Mouse (Mus musculus): ENCODE results near the gene Gtse1. TPM values are rescaled to one million over a fixed set of nuclear protein-coding genes. Genes with fewer than 3 reads are reported as not detected.
A peak's percentile ranks its signal among the peaks of the same experiment; 100 is the strongest.
"Not testable (repeated sequence)": the region's sequence is repeated elsewhere in the genome, so short reads cannot be mapped to it uniquely, and the experiment has no call there.

Gene Gtse1
- total RNA-seq, 2 experiments from 2014 or later = 1.4 to 1.7 TPM

DNA sequence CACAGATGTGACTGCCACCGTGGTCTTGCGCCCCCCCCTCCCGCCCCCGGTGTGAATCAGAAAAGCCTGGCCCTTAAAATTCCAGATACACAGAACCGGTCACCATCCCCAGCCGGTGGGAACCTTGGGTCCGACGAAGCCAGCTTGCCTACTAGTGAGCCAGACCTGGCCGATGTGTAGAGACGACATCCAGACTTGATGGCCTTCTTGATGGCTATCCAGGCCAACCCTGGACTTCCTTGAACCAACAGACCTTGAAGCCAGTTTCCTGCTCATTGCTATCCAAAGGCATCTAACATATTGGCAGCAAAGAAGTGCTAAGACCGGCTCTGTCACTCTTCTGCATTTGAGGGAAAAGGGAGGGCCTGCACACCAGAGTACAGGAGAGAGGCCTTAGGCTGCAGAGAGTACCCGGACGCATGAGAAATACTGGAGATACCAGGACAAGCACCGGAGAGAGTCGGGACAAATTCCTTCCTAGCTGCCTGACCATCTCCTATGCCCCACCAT lies 510 bp upstream of the Gtse1 start:
- intact Hi-C loops (cut with DNase I) = no loop called here
- peak in 1 of 2 experiments; percentile 13 for DNase-seq (ENCODE audit: extremely low spot score in 1 of 2, low spot score in 2 of 2)

DNA sequence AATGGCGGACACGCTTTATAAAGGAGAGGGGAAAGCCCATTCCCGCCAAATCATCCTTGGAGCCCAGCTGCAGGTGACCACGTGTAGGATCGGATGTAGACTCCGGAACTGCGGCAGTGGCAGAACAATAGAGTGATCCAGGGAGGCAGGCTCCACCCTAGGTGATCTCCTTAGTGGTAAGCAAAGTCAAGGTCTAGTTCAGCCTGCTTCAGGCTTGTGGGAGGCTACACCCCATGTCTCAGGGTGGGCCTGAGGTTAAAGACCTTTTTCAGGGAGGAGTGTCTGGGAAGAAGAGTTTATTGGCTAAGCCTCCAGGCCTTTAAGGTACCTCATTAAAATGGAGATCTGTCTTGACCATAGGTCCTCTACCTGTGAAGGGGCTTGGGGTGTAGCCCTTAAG lies 6.4 kb downstream of the Gtse1 start:
- not testable (repeated sequence) for DNase-seq (ENCODE audit: extremely low spot score in 1 of 2, low spot score in 2 of 2)
- intact Hi-C loops (cut with DNase I) = loop anchor here (2.0 kb wide), 1 partner anchor 149 kb away; no protein-coding TSS in a partner anchor

DNA sequence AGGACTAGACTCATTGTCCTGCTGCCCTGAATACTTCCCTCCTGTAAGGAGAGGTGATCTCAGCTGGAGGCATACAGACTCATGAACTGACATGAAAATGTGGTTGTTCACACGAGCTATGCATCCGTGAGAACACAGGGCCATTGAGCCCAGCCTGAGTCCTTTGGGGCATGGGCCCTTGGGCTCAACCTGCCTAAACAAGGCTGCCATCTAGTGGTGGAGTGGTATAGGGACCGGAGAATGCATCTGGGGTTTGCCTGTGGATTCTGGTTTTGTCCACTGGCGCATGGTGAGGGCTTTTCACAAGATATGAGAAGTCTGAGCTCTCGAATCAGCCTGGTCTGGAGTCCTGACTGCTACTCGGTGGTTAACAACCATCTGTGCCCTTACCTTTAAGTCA lies 8.2 kb downstream of the Gtse1 start:
- peak; percentile 64 to 78 for DNase-seq (ENCODE audit: extremely low spot score in 1 of 2, low spot score in 2 of 2)
- intact Hi-C loops (cut with DNase I) = loop anchor here (2.0 kb wide), 1 partner anchor 151 kb away; no protein-coding TSS in a partner anchor

DNA sequence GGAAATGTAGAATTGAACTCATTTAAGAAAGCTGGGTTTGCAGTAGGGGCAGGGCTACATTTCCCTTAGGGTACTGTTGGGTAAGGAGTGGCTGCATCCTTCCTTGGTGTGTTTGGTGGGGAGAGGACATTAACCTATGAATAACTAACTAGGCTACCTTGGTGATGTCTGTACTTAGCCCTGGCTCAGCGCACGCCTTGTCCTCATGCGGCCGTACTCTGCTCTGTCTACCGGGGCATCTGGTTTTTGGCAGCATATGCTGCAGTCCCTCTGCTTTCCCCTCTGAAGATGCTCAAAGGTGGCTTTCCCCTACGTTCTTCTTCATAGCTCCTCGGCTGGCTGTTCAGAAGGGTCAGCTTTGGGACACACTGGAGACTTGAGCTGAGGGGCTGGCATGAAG lies 17.8 kb downstream of the Gtse1 start:
- intact Hi-C loops (cut with DNase I) = loop anchor here (5.0 kb wide), 2 partner anchors 60 to 280 kb away; no protein-coding TSS in a partner anchor
- DNase-seq (ENCODE audit: extremely low spot score in 1 of 2, low spot score in 2 of 2) = no peak

DNA sequence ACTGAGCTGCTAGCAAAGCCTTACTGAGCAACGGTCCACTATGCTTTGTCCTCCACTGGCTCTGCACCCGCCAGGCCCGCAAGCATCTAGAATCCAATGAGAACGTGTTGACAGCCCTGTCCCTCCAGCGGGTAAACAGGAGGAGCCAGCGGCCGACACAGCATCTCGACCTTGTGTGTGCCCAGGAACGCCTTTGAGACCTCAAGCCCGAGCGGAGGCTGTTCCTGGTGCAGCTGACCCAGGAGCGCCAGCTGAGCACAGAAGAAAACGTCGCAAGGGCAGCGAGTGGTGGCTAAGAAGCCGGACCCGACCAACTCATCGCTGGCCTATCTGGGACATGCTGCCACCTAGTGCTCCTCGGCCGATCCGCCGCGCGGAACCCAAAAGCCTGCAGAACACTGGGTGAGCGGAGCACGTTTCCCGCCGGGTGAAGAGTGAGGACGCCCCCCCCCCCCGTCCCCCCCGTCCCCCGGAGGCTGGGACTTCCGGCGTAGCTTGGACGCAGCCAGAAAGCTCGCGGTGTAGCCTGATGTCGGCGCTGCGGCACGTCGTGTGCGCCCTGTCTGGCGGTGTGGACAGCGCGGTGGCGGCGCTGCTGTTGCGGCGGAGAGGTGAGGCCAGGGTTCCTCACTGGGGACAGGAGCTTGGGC lies 19.4 kb downstream of the Gtse1 start, which contains the start of gene Trmu:
Gene Trmu, plus strand, starts transcription at position 465 of the 650 bp plus-strand sequence.
- peak; percentile 92 to 95 for DNase-seq (ENCODE audit: extremely low spot score in 1 of 2, low spot score in 2 of 2)
- intact Hi-C loops (cut with DNase I) = loop anchor here (5.0 kb wide), 2 partner anchors 62 to 282 kb away; no protein-coding TSS in a partner anchor

DNA sequence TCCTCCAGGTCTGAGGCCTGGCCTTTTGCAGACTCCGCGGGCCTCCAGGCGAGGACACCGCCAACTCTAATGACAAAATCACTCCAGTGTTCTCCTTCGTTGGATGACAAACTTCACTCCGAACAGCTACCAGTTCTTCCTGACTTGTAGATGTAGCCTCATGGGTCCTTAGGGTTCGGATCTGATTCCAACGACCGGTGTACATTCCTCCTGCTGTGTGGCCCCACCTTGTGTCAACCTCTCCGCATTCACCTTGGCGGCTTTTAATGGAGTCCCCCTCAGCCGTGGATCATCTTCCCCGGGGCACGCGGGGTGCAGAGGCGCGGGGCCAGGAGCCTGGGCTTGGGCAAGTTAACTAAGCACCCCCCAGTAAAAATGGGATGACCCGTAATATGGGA lies 20.0 kb downstream of the Gtse1 start:
- intact Hi-C loops (cut with DNase I) = loop anchor here (5.0 kb wide), 2 partner anchors 62 to 282 kb away; no protein-coding TSS in a partner anchor
- DNase-seq (ENCODE audit: extremely low spot score in 1 of 2, low spot score in 2 of 2) = no peak

DNA sequence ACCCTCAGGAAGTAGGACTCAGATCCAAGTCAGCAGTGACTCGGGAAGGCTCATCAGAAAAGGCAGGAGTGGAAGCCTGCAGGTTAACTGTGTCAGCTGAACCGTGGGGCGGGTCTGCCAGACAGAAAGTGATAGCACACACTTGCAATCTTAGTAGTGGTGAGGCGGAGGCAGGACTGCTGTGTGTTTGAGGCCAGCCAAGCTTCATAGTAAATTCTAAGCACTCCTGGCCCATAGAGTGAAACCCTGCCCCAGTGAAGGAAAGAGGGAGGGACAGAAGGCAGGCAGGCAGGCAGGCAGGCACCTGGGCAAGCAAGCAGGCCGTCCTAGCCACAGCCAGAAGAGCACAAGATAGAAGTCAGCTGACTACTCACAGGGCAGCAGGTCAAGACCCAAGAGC lies 26.1 kb downstream of the Gtse1 start:
- no peak for DNase-seq (ENCODE audit: extremely low spot score in 1 of 2, low spot score in 2 of 2)
- intact Hi-C loops (cut with DNase I) = no loop called here

DNA sequence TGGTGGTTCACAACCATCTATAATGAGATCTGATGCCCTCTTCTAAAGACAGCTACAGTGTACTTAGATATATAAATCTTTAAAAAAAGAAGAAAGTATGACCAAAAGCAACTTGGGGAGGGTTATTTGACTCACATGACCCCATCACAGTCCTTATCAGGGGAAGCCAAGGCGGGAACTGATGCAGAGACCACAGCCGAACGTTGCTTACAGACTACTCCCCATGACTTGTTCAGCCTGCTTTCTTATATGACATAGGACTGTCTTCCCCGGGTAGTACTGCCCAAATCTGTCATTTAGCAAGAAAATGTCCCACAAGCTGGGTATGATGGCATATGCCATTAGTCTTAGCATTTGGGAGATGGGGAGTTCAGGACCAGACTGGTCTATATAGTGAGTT lies 29.7 kb downstream of the Gtse1 start:
- no peak for DNase-seq (ENCODE audit: extremely low spot score in 1 of 2, low spot score in 2 of 2)

DNA sequence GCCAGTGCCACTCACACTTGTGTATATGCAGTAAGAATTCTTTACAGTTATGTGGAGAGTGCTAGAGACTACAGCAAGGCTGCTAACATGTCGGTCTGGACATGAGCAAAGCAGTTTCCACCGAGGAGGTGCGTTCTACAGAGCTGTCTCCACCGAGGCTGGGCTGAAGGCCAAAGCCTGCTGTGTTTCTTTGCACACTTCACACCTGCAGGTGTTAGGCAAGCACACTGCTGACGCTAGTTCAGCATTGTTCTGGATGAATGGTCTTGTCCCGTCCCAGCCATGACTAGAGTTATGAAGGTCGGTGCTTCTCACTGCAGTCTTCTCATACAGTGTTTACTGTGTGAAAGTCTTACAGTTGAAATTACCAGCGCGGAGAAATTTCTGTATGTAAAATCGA lies 32.4 kb downstream of the Gtse1 start:
- intact Hi-C loops (cut with DNase I) = no loop called here
- DNase-seq (ENCODE audit: extremely low spot score in 1 of 2, low spot score in 2 of 2) = no peak

More for the DNA sequence above, 29.7 kb downstream of the Gtse1 start:
- intact Hi-C loops (cut with DNase I) = no loop called here

DNA sequence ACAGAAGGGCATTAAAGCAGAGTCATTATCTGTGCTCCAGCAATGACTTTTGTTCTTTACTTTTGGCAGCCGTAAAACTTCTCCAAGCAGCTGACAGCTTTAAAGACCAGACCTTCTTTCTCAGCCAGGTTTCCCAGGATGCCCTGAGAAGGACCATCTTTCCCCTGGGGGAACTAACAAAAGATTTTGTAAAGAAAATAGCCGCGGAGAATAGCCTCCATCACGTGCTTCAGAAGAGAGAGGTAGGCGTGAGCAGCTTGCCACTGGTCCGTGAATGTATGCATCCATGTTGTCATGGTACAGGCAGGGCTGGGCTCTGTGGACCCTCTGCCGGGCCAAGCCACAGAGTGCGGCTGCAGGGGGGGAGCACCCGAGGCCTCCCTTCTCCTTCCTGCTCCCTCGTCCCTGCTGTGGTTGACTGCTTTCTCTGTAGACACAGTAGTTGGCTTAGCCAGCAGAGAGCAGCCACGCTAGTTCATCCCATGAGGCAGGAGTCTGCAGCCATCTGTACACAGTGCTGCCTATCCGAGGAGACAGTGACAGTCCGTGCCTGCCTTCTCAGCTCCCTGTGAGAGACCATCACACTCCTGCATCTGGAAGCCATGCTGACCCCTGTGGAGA lies 33.1 kb downstream of the Gtse1 start:
- intact Hi-C loops (cut with DNase I) = no loop called here
- DNase-seq (ENCODE audit: extremely low spot score in 1 of 2, low spot score in 2 of 2) = no peak

DNA sequence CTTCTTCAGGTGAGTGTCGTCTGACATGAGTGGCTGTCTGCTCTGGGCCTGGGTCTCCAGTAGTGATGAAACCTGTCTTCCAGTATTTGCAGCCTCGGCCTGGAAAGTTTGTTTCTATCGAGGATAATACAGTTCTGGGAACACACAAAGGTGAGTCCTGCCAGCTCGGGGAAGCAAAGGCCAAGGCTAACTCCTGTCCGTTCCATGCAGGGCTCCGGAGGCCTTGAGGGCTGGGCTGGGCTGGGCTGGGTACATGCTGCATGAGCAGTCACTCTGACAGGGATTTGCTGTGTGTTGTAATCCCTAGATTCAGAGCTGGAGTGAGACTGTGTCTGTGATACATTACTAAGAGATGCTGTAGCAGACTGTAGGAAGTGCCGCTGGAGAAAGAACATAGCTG lies 34.3 kb downstream of the Gtse1 start:
- intact Hi-C loops (cut with DNase I) = no loop called here
- DNase-seq (ENCODE audit: extremely low spot score in 1 of 2, low spot score in 2 of 2) = no peak

DNA sequence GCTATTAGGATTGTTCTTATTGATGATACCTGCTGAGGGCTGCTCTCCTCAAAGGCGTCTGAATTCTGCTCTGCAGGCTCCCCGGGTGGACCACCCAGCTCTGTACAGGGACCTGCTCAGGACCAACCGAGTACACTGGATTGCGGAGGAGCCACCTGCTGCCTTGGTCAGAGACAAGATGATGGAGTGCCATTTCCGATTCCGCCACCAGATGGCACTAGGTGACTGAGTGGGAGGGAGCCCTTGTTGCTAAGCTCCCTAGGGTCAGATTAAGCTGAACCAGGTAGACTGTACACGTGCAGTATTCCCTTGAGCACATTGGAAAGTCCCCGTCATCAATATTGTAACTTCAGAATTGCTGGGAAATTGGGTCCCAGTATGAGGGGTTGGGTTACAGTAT lies 36.7 kb downstream of the Gtse1 start:
- peak; percentile 67 to 83 for DNase-seq (ENCODE audit: extremely low spot score in 1 of 2, low spot score in 2 of 2)
- intact Hi-C loops (cut with DNase I) = loop anchor here (2.0 to 5.0 kb wide), 2 partner anchors 143 to 236 kb away; no protein-coding TSS in a partner anchor

DNA sequence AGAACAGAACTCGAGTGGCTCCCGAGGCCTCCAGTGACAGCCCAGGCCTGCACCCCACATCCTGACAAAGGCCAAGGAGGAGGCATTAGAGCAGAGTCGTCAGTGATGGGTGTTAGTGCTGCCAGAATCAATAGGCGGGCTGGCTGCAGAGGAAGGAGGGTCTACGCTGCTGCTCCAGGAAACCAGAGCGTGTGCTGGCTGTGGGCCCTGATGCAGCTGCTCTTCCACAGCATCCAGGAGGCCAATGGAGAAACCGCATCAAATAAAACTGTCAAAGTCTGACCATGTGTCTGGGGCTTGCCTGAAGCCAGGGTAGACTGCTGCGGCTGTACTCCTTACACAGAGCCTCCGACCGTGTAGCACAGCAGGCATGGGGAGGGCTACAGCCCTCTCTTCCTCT lies 37.6 kb downstream of the Gtse1 start:
- DNase-seq (ENCODE audit: extremely low spot score in 1 of 2, low spot score in 2 of 2) = no peak
- intact Hi-C loops (cut with DNase I) = loop anchor here (2.0 to 5.0 kb wide), 2 partner anchors 142 to 235 kb away; no protein-coding TSS in a partner anchor

DNA sequence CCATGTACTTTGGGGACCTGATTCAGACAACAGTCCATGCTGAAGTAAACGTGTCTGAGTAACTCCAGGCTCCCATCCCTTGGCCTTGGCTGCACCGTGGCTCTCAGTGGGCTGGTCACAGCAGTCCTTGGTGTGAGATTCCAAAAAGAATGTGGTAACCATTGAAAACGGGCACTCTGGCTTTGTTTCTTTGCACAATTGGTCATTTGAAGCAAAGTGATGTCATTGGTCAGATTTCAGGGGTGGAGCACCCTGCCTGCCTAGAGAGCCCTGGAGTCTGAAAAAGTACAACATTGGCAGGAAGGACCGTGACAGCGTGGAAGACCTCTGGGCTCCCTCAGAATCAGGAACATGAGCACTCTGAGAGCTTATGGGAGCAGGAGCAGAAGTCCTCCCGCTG lies 39.9 kb downstream of the Gtse1 start:
- DNase-seq (ENCODE audit: extremely low spot score in 1 of 2, low spot score in 2 of 2) = no peak
- intact Hi-C loops (cut with DNase I) = loop anchor here (5.0 kb wide), 1 partner anchor 233 kb away; no protein-coding TSS in a partner anchor

DNA sequence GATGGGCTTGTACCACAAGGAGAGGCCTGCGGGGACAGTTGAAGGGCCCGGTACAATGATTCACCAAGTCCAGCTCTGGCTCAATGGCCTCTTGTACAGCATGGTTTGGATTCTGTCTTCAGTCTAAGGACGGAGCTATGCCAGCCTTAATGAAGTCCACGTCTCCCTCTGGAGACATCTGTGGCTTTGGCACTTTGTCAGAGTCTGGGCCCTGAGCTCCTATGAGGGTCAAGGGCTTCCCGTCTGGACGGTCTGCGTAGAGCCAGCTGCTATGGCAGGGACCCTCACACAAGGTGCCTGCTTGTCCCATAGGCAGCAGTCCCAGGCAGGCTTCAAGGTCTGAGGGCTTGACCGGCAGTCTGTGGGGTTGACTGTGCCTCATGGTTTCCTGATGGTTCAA lies 40.8 kb downstream of the Gtse1 start:
- DNase-seq (ENCODE audit: extremely low spot score in 1 of 2, low spot score in 2 of 2) = no peak

DNA sequence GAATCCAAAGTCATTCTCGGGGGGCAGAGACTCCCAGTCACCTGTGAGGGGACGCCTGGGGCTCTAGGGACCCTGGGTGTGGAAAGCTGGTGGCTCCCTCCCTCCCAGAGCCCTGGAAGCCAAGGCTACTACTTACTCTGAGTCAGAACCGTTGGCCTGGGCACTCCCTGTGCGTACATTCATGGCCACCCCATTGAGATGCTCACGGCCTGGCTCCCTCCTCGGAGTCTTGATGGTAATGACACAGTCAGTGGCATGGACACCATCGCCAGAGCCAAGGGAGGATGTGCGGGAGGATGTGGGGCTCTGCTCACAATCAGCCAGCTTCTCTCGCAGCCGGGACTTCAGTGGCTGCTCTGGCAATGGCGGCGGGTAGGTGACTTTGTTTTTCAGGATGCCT lies 41.3 kb downstream of the Gtse1 start:
- intact Hi-C loops (cut with DNase I) = no loop called here

More for the DNA sequence above, 40.8 kb downstream of the Gtse1 start:
- intact Hi-C loops (cut with DNase I) = no loop called here

DNA sequence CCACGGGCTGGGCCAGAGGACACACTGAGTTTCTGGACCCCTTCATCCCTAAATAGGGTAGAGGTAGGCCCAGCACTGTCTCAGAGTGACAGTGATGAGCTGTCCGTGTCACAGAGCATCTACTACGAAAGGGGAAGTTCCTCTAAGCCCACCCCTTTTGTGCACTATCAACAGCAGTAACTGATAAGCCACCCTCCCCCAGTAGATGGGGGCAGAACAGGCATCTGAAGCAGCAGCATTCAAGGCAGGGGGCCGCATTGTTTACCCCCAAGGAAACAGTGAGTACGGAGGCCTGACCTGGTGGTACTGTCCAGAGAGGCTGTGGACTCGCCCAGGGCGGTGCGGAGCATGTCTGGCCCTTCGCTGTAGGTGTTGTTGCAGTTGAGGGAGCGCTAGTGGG lies 43.0 kb downstream of the Gtse1 start:
- no peak for DNase-seq (ENCODE audit: extremely low spot score in 1 of 2, low spot score in 2 of 2)
- intact Hi-C loops (cut with DNase I) = no loop called here

More for the DNA sequence above, 41.3 kb downstream of the Gtse1 start:
- no peak for DNase-seq (ENCODE audit: extremely low spot score in 1 of 2, low spot score in 2 of 2)

DNA sequence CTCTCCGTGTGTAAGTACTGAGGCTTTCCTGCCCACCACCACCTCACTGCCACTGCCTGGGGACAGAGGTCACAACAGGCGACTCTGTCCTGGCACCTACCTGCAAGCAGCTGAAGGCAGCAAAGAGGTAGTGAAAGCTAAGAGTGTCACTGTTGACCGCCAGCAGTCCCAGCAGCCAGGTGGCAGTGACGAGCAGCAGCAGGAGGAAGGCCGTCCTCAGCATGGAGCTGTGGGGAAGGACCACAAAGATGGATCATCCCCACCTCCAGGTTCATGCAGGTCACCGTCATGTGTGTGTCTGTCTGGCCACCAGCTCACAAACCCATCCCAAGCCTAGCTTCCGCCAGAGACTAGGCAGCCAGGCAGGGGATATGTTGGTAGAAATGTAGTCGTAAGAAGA lies 44.3 kb downstream of the Gtse1 start:
- no peak for DNase-seq (ENCODE audit: extremely low spot score in 1 of 2, low spot score in 2 of 2)
- intact Hi-C loops (cut with DNase I) = no loop called here

DNA sequence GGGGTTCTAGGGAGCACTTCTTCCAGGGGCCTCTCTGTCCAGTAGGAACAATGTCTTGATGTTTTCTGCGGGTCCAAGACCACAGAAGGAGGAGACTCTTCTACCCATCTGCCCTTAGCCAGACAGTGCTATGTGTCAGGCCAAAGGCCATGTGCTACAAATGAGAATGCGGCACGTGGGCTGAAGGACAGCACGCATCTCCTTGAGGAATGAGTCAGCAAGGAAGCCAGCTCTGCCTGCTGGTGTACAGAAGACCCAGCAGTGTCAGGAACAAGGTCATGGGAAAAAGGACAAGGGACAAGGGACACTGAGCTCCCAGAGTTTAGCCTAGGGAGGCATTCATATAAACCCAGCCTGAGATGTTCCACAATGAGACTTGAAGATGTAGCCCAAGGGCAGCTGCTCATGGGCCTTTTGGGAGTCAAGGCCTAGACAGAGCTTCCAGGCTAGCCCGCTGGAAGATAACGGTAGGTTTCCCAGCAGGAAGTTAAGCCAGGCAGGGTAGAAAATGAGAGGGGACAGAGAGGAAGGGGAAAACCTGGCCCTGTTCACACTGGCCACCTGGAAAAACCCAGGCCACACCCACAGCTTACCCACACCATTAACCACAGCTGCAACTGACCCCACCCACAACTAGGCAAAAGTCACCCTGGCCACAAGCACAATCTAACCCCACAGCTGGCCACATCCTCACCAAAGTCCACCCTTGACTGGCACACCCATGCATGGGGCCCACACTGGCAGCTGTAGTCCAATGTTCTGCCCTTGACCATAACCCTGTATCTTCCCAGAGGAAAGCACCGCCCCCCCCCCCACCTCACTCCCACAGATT lies 49.3 kb downstream of the Gtse1 start:
- intact Hi-C loops (cut with DNase I) = no loop called here
- DNase-seq (ENCODE audit: extremely low spot score in 1 of 2, low spot score in 2 of 2) = no peak

Data from left cerebral cortex, postnatal 10 days (tissue).